ENCODE assay signal across 20 mouse cellular contexts in genomic region chr13:97666761-97667160, GRCm38 (mm10).
DNase-seq lines count a peak whose midpoint lies in the region; ATAC-seq and TF ChIP-seq lines count a peak whose summit lies in the region.
"Had no signal": no experiment of that assay in that cellular context is flagged by ENCODE, and none has a peak within 500 bp of the region (broad histone marks: within the 10 kb centered on the region; RNA-seq: fewer than 3 reads in every experiment).

No protein-coding gene starts in this region.

- WGBS in kidney, embryonic 15.5 days, result 89% methylated on average over 4 of the region's 4 CpGs
- 95% methylated on average over 4 of the region's 4 CpGs for WGBS in forebrain, postnatal 0 days
- WGBS in forebrain, embryonic 13.5 days, result 92% methylated on average over 4 of the region's 4 CpGs

- no peak overlapping the region for H3K4me3 ChIP-seq in kidney, embryonic 15.5 days (replicated peaks)
- no peak overlapping the region for H3K4me3 ChIP-seq in embryonic fibroblast, embryonic 13.5 days (ENCODE audit: insufficient read depth, low read length)
- H3K4me3 ChIP-seq in forebrain, postnatal 0 days (ENCODE audit: low read depth, low read length), result no peak overlapping the region
- no peak overlapping the region for H3K4me3 ChIP-seq in forebrain, embryonic 13.5 days
- H3K4me3 ChIP-seq: heart, embryonic 13.5 days; liver, embryonic 12.5 days; midbrain, embryonic 13.5 days; myocyte; stomach, embryonic 15.5 days had no signal

- no peaks in the 10 kb centered on the region for H3K9me3 ChIP-seq in kidney, embryonic 15.5 days (replicated peaks)
- H3K9me3 ChIP-seq in forebrain, postnatal 0 days (ENCODE audit: low read length), result no peaks in the 10 kb centered on the region
- H3K9me3 ChIP-seq in forebrain, embryonic 13.5 days (replicated peaks), result no peaks in the 10 kb centered on the region
- H3K9me3 ChIP-seq: heart, embryonic 13.5 days; liver, embryonic 12.5 days; midbrain, embryonic 13.5 days; stomach, embryonic 15.5 days had no signal

- no peaks in the 10 kb centered on the region for H3K27me3 ChIP-seq in kidney, embryonic 15.5 days
- H3K27me3 ChIP-seq in forebrain, postnatal 0 days (ENCODE audit: insufficient read depth, low read length), result no peaks in the 10 kb centered on the region
- H3K27me3 ChIP-seq in forebrain, embryonic 13.5 days, result no peaks in the 10 kb centered on the region
- H3K27me3 ChIP-seq: heart, embryonic 13.5 days; midbrain, embryonic 13.5 days; stomach, embryonic 15.5 days had no signal

- no peaks in the 10 kb centered on the region for H3K36me3 ChIP-seq in kidney, embryonic 15.5 days
- no peaks in the 10 kb centered on the region for H3K36me3 ChIP-seq in forebrain, postnatal 0 days (ENCODE audit: insufficient read depth)
- no peaks in the 10 kb centered on the region for H3K36me3 ChIP-seq in forebrain, embryonic 13.5 days (ENCODE audit: poor library complexity, severe bottlenecking)
- H3K36me3 ChIP-seq: heart, embryonic 13.5 days; liver, embryonic 12.5 days; midbrain, embryonic 13.5 days; stomach, embryonic 15.5 days had no signal

- no peak overlapping the region for H3K4me2 ChIP-seq in kidney, embryonic 15.5 days
- H3K4me2 ChIP-seq in forebrain, postnatal 0 days (ENCODE audit: low read depth), result no peak overlapping the region
- H3K4me2 ChIP-seq in forebrain, embryonic 13.5 days, result no peak overlapping the region
- H3K4me2 ChIP-seq: heart, embryonic 13.5 days; liver, embryonic 12.5 days; lung, embryonic 14.5 days; midbrain, embryonic 13.5 days; stomach, embryonic 15.5 days had no signal

- no peak for ATAC-seq in kidney, embryonic 15.5 days (replicated peaks; ENCODE audit: low FRiP score)
- no peak for ATAC-seq in forebrain, postnatal 0 days
- no peak for ATAC-seq in forebrain, embryonic 13.5 days
- ATAC-seq: hindbrain, postnatal 0 days; liver, embryonic 12.5 days; midbrain, embryonic 13.5 days had no signal

- peaks cover 11% of the 10 kb centered on the region; the same call in 1 of the 2 replicates for H3K4me1 ChIP-seq in kidney, embryonic 15.5 days
- H3K4me1 ChIP-seq in embryonic fibroblast, embryonic 13.5 days (ENCODE audit: control insufficient read depth, insufficient read depth, low read length), result peaks cover 6% of the 10 kb centered on the region; the same call in 1 of the 2 replicates
- H3K4me1 ChIP-seq in forebrain, postnatal 0 days (ENCODE audit: insufficient read depth), result peaks cover 18% of the 10 kb centered on the region; the same call in 1 of the 2 replicates
- peaks cover 35% of the 10 kb centered on the region for H3K4me1 ChIP-seq in forebrain, embryonic 13.5 days
- H3K4me1 ChIP-seq: liver, embryonic 12.5 days; stomach, embryonic 15.5 days had no signal

- no peak overlapping the region for H3K9ac ChIP-seq in kidney, embryonic 15.5 days
- H3K9ac ChIP-seq in forebrain, postnatal 0 days, result no peak overlapping the region
- H3K9ac ChIP-seq in forebrain, embryonic 13.5 days, result no peak overlapping the region
- H3K9ac ChIP-seq: heart, embryonic 13.5 days; liver, embryonic 12.5 days; lung, embryonic 14.5 days; midbrain, embryonic 13.5 days; stomach, embryonic 15.5 days had no signal

- peak; percentile 33 for DNase-seq in kidney, adult 9 months
- DNase-seq in 3134 (ENCODE audit: extremely low read depth, insufficient read length, low spot score), result peak; percentile 19
- peak; percentile 5 for DNase-seq in 416B (ENCODE audit: low read depth)
- DNase-seq in forebrain, postnatal 0 days, result no peak
- DNase-seq: adrenal gland, postnatal 14 days; cerebellum, adult 8-10 months; gastrocnemius, postnatal 25 days; heart, postnatal 4 days; kidney, adult 18-20 months; kidney, postnatal 4 days; lung, embryonic 14.5 days had no signal

- TF ChIP-seq POLR2A in embryonic fibroblast, embryonic 13.5 days (IDR thresholded peaks at IDR 0.05; ENCODE audit: low read depth, low read length), result no peak

- H3K27ac ChIP-seq in kidney, embryonic 15.5 days, result no peak overlapping the region
- H3K27ac ChIP-seq in embryonic fibroblast, embryonic 13.5 days (ENCODE audit: insufficient read depth, low read length), result peak overlapping the region; percentile 94
- no peak overlapping the region for H3K27ac ChIP-seq in forebrain, postnatal 0 days (ENCODE audit: low read depth, low read length)
- no peak overlapping the region for H3K27ac ChIP-seq in forebrain, embryonic 13.5 days
- H3K27ac ChIP-seq: heart, embryonic 13.5 days; hindbrain, postnatal 0 days; liver, embryonic 12.5 days; midbrain, embryonic 13.5 days; stomach, embryonic 15.5 days had no signal

- no peak for TF ChIP-seq CTCF in embryonic fibroblast, embryonic 13.5 days (IDR thresholded peaks at IDR 0.05; ENCODE audit: borderline replicate concordance, insufficient read depth, low read length)
- no peak for TF ChIP-seq CTCF in forebrain, postnatal 0 days (IDR thresholded peaks at IDR 0.05; ENCODE audit: low read depth)
